ENCODE assay signal across 23 mouse cellular contexts in the genomic region with DNA sequence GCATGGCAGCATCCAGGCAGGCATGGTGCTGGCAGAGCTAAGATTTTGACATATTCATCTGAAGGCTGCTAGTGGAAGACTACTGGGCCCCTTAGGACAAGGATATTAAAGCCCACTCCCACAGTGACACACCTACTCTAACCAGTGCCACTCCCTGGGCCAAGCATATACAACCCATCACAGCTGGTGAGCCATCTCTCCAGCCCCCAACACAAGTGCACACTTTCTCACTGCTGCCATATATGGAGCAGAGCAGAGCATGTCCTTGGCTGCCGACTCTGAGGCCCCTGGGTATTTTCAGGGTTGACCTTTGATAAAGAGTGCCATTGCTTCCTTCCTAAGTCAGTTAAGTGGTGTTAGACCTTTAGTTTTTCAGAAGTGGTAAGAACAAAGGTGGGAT. TPM values are rescaled to one million over a fixed set of nuclear protein-coding genes. Genes with fewer than 3 reads are reported as not detected.
DNase-seq lines count a peak whose midpoint lies in the region; ATAC-seq and TF ChIP-seq lines count a peak whose summit lies in the region.
"Had no signal": no experiment of that assay in that cellular context is flagged by ENCODE, and none has a peak within 500 bp of the region (broad histone marks: within the 10 kb centered on the region; RNA-seq: fewer than 3 reads in every experiment).

No protein-coding gene starts in this region.

- H3K36me3 ChIP-seq in heart, adult 2 months (ENCODE audit: control insufficient read depth, insufficient read depth, low read length), result peaks cover 7% of the 10 kb centered on the region
- no peaks in the 10 kb centered on the region; the same call in 1 of the 2 replicates for H3K36me3 ChIP-seq in kidney, adult 2 months (ENCODE audit: control insufficient read depth, insufficient read depth, low read length)
- 0 out of 2 replicates have a peak, but pooled peaks cover 4% of the 10 kb centered on the region for H3K36me3 ChIP-seq in lung, postnatal 0 days (ENCODE audit: insufficient read depth, low read length)

- no peaks in the 10 kb centered on the region for H3K79me2 ChIP-seq in heart, adult 2 months (replicated peaks; ENCODE audit: control insufficient read depth, insufficient read depth, low read length)

- whole genome bisulfite sequencing in heart, adult 2 months, result 12% methylated on average over 1 of the region's 1 CpGs
- WGBS in kidney, adult 2 months, result 26% methylated on average over 1 of the region's 1 CpGs
- WGBS in lung, postnatal 0 days, result 35% methylated on average over 1 of the region's 1 CpGs

- TF ChIP-seq POLR2A in heart, adult 2 months (IDR thresholded peaks at IDR 0.05; ENCODE audit: insufficient read depth, low read depth, low read length), result no peak
- TF ChIP-seq POLR2A in kidney, adult 2 months (IDR thresholded peaks at IDR 0.05; ENCODE audit: low read depth, low read length), result no peak

- H3K27ac ChIP-seq in heart, adult 2 months, result peak overlapping the region; percentile 53; the same call in 1 of the 2 replicates
- H3K27ac ChIP-seq in kidney, adult 2 months (ENCODE audit: insufficient read depth, low read depth, low read length), result peak overlapping the region; percentile 87
- peak overlapping the region; percentile 65 for H3K27ac ChIP-seq in lung, postnatal 0 days (ENCODE audit: low read length)
- H3K27ac ChIP-seq: forebrain, embryonic 13.5 days; left cerebral cortex, adult 2 months; liver, embryonic 12.5 days; midbrain, embryonic 15.5 days; neural tube, embryonic 15.5 days had no signal

- no peak for DNase-seq in heart, adult 2 months
- no peak for DNase-seq in heart, postnatal 25 days (ENCODE audit: low spot score)
- no peak for DNase-seq in kidney, adult 2 months
- no peak for DNase-seq in kidney, postnatal 36 days
- no peak for DNase-seq in lung, postnatal 0 days (ENCODE audit: low spot score)
- DNase-seq in lung, postnatal 10 days, result no peak
- DNase-seq in thymus, adult 18-20 months, result no peak
- DNase-seq: cerebellum, adult 8-10 months; gastrocnemius, postnatal 14 days; kidney, postnatal 10 days; layer of hippocampus, adult 9-11 months; lung, embryonic 14.5 days; spleen, adult 18-20 months had no signal

- intact Hi-C loops in heart, adult 2 months (cut with DNase I), result no loop called here
- intact Hi-C loops in heart, postnatal 25 days (cut with DNase I), result no loop called here

- no peak for TF ChIP-seq CTCF in heart, adult 2 months (IDR thresholded peaks at IDR 0.05)
- TF ChIP-seq CTCF in kidney, adult 2 months (conservative IDR thresholded peaks at IDR 0.05; ENCODE audit: insufficient read depth, insufficient read length, low read depth, low read length), result no peak
- TF ChIP-seq CTCF in lung, postnatal 0 days (IDR thresholded peaks at IDR 0.05), result no peak

- H3K27me3 ChIP-seq in heart, adult 2 months (ENCODE audit: control insufficient read depth, insufficient read depth, low read length), result no peaks in the 10 kb centered on the region
- H3K27me3 ChIP-seq in kidney, adult 2 months (replicated peaks; ENCODE audit: control insufficient read depth, insufficient read depth, low read length), result no peaks in the 10 kb centered on the region
- H3K27me3 ChIP-seq in lung, postnatal 0 days (replicated peaks; ENCODE audit: insufficient read depth, low read length), result no peaks in the 10 kb centered on the region
- H3K27me3 ChIP-seq: forebrain, embryonic 13.5 days; liver, embryonic 12.5 days; midbrain, embryonic 15.5 days; neural tube, embryonic 15.5 days had no signal

- H3K4me1 ChIP-seq in heart, adult 2 months (ENCODE audit: control insufficient read depth, insufficient read depth, low read length), result peaks cover 6% of the 10 kb centered on the region
- no peaks in the 10 kb centered on the region; the same call in 1 of the 2 replicates for H3K4me1 ChIP-seq in kidney, adult 2 months (ENCODE audit: control insufficient read depth, insufficient read depth, low read length)
- peaks cover 3% of the 10 kb centered on the region; the same call in 1 of the 2 replicates for H3K4me1 ChIP-seq in lung, postnatal 0 days (ENCODE audit: insufficient read depth, low read depth, low read length)
- H3K4me1 ChIP-seq: forebrain, embryonic 13.5 days; midbrain, embryonic 15.5 days; neural tube, embryonic 15.5 days had no signal

- no peak overlapping the region for H3K9ac ChIP-seq in heart, adult 2 months (ENCODE audit: low read depth, low read length)
- H3K9ac ChIP-seq in lung, postnatal 0 days (replicated peaks; ENCODE audit: low read depth), result no peak overlapping the region
- H3K9ac ChIP-seq: forebrain, embryonic 13.5 days; liver, embryonic 12.5 days; lung, embryonic 14.5 days; midbrain, embryonic 15.5 days; neural tube, embryonic 15.5 days had no signal

- H3K9me3 ChIP-seq in lung, postnatal 0 days (ENCODE audit: low read length), result no peaks in the 10 kb centered on the region
- H3K9me3 ChIP-seq: forebrain, embryonic 13.5 days; liver, embryonic 12.5 days; midbrain, embryonic 15.5 days; neural tube, embryonic 15.5 days had no signal

- no peak for TF ChIP-seq EP300 in heart, adult 2 months (IDR thresholded peaks at IDR 0.05; ENCODE audit: insufficient read depth, low read depth, low read length)
- no peak for TF ChIP-seq EP300 in lung, postnatal 0 days (IDR thresholded peaks at IDR 0.05)

- H3K4me2 ChIP-seq in lung, postnatal 0 days (replicated peaks; ENCODE audit: low read depth, low read length), result no peak overlapping the region
- H3K4me2 ChIP-seq: forebrain, embryonic 13.5 days; liver, embryonic 12.5 days; lung, embryonic 14.5 days; midbrain, embryonic 15.5 days; neural tube, embryonic 15.5 days had no signal

- no peak overlapping the region for H3K4me3 ChIP-seq in heart, adult 2 months
- H3K4me3 ChIP-seq in kidney, adult 2 months (ENCODE audit: insufficient read depth, low read depth, low read length), result no peak overlapping the region
- H3K4me3 ChIP-seq in lung, postnatal 0 days (ENCODE audit: low read depth, low read length), result no peak overlapping the region
- H3K4me3 ChIP-seq: forebrain, embryonic 13.5 days; left cerebral cortex, adult 2 months; liver, embryonic 12.5 days; midbrain, embryonic 15.5 days; neural tube, embryonic 15.5 days had no signal

- no peak for ATAC-seq in lung, postnatal 0 days
- ATAC-seq: forebrain, embryonic 13.5 days; hindbrain, embryonic 16.5 days; intestine, embryonic 16.5 days; liver, embryonic 12.5 days; midbrain, embryonic 15.5 days had no signal

RNA-seq across cellular contexts. Expression of gene Akip1, which starts 6.6 kb away (rescaled TPM):
- total RNA-seq in heart, adult 2 months (2021), result 10 to 100 TPM; 13.5 to 14.0 TPM
- 9.8 and 13.7 TPM in 2 replicates for polyA plus RNA-seq in heart, adult 2 months (2012; rRNA removed)
- total RNA-seq in heart, postnatal 25 days (2021), result 10 to 100 TPM; 12.7 to 12.8 TPM
- 24.7 and 29.8 TPM in 2 replicates for polyA plus RNA-seq in kidney, adult 2 months (2012; rRNA removed)
- 48.6 and 52.5 TPM in 2 replicates for polyA plus RNA-seq in lung, postnatal 0 days (2015; fragmentation: Nextera tagmentation; extraction: Ambion mirVana)

RNA-seq across cellular contexts. Expression of gene St5, which starts 6.7 kb away (rescaled TPM):
- 10 to 100 TPM; 24.3 to 28.4 TPM for total RNA-seq in heart, adult 2 months (2021)
- 40.3 and 62.0 TPM in 2 replicates for polyA plus RNA-seq in heart, adult 2 months (2012; rRNA removed)
- total RNA-seq in heart, postnatal 25 days (2021), result 10 to 100 TPM; 28.0 to 30.2 TPM
- 39.5 and 47.6 TPM in 2 replicates for polyA plus RNA-seq in kidney, adult 2 months (2012; rRNA removed)
- 58.9 and 61.8 TPM in 2 replicates for polyA plus RNA-seq in lung, postnatal 0 days (2015; fragmentation: Nextera tagmentation; extraction: Ambion mirVana)

RNA-seq across cellular contexts. Expression of gene BC051019, which starts 13.6 kb away (rescaled TPM):
- total RNA-seq in heart, adult 2 months (2021), result not detected
- polyA plus RNA-seq in heart, adult 2 months (2012; rRNA removed), result 1.5 TPM in 1 of 2 replicates, not detected in the other
- total RNA-seq in heart, postnatal 25 days (2021), result not detected
- polyA plus RNA-seq in kidney, adult 2 months (2012; rRNA removed), result 0.08 TPM in 1 of 2 replicates, not detected in the other
- polyA plus RNA-seq in lung, postnatal 0 days (2015; fragmentation: Nextera tagmentation; extraction: Ambion mirVana), result 22.7 and 24.3 TPM in 2 replicates
- total RNA-seq: gastrocnemius, postnatal 14 days; hematopoietic stem cell, adult 5-6 weeks; left cerebral cortex, adult 2 months; megakaryocyte, adult 5-6 weeks had no signal
- polyA plus RNA-seq: intestine, embryonic 16.5 days; lung, embryonic 14.5 days; neural tube, embryonic 15.5 days had no signal

RNA-seq across cellular contexts. Expression of gene Ascl3, which starts 21.5 kb away (rescaled TPM):
- total RNA-seq in heart, adult 2 months (2021), result not detected
- not detected in 2 replicates for polyA plus RNA-seq in heart, adult 2 months (2012; rRNA removed)
- total RNA-seq in heart, postnatal 25 days (2021), result not detected
- 0.92 and 1.6 TPM in 2 replicates for polyA plus RNA-seq in kidney, adult 2 months (2012; rRNA removed)
- polyA plus RNA-seq in lung, postnatal 0 days (2015; fragmentation: Nextera tagmentation; extraction: Ambion mirVana), result 0.64 and 0.89 TPM in 2 replicates
- total RNA-seq: gastrocnemius, postnatal 14 days; hematopoietic stem cell, adult 5-6 weeks; left cerebral cortex, adult 2 months had no signal
- polyA plus RNA-seq: forebrain, embryonic 13.5 days; limb, embryonic 11.5 days; liver, embryonic 12.5 days; lung, embryonic 14.5 days had no signal

RNA-seq across cellular contexts. Expression of gene Tmem9b, which starts 42.6 kb away (rescaled TPM):
- total RNA-seq in heart, adult 2 months (2021), result 10 to 100 TPM; 28.1 to 34.3 TPM
- 35.4 and 61.2 TPM in 2 replicates for polyA plus RNA-seq in heart, adult 2 months (2012; rRNA removed)
- total RNA-seq in heart, postnatal 25 days (2021), result 10 to 100 TPM; 28.5 to 31.3 TPM
- 65.8 and 74.5 TPM in 2 replicates for polyA plus RNA-seq in kidney, adult 2 months (2012; rRNA removed)
- polyA plus RNA-seq in lung, postnatal 0 days (2015; fragmentation: Nextera tagmentation; extraction: Ambion mirVana), result 109 and 117 TPM in 2 replicates
